Mouse (Mus musculus): Measurements from ENCODE around the gene Rnf222. TPM values are rescaled to one million over a fixed set of nuclear protein-coding genes. Genes with fewer than 3 reads are reported as not detected.

Gene Rnf222
- polyA plus RNA-seq, 1 experiment = 1.1 TPM

GRCm38 (mm10) chr11:68890625-68891024 is 2.3 kb downstream of the Rnf222 start:
- Histone ChIP-seq H3K36me3 (ENCODE audit: control insufficient read depth, insufficient read depth, low read length) (no peaks in the 10 kb centered on the region), H3K27me3 (ENCODE audit: control insufficient read depth, insufficient read depth, low read length) (no peaks in the 10 kb centered on the region), H3K4me1 (ENCODE audit: control insufficient read depth, insufficient read depth, low read length) (peaks cover 8% of the 10 kb centered on the region), H3K4me3 (ENCODE audit: control insufficient read depth, low read depth, low read length) (peak overlapping the region; percentile 17; the same call in 1 of the 2 replicates), H3K27ac (ENCODE audit: control insufficient read depth, insufficient read depth, low read depth, low read length) (no peak overlapping the region)
- TF ChIP-seq CTCF (IDR thresholded peaks at IDR 0.05; ENCODE audit: control insufficient read depth, insufficient read depth, insufficient replicate concordance, low read depth, low read length) (no peak), POLR2A (IDR thresholded peaks at IDR 0.05; ENCODE audit: control insufficient read depth, low read depth, low read length) (no peak)

- TF ChIP-seq CTCF (IDR thresholded peaks at IDR 0.05; ENCODE audit: control insufficient read depth, insufficient read depth, insufficient replicate concordance, low read depth, low read length) = no peak
- no peak for TF ChIP-seq POLR2A (IDR thresholded peaks at IDR 0.05; ENCODE audit: control insufficient read depth, low read depth, low read length)
- Histone ChIP-seq H3K27ac (ENCODE audit: control insufficient read depth, insufficient read depth, low read depth, low read length) (no peak overlapping the region), H3K4me1 (ENCODE audit: control insufficient read depth, insufficient read depth, low read length) (peaks cover 8% of the 10 kb centered on the region), H3K27me3 (ENCODE audit: control insufficient read depth, insufficient read depth, low read length) (no peaks in the 10 kb centered on the region), H3K4me3 (ENCODE audit: control insufficient read depth, low read depth, low read length) (no peak overlapping the region), H3K36me3 (ENCODE audit: control insufficient read depth, insufficient read depth, low read length) (no peaks in the 10 kb centered on the region)
Measured at GRCm38 (mm10) chr11:68891823-68892222, 3.5 kb downstream of the Rnf222 start.

DNA sequence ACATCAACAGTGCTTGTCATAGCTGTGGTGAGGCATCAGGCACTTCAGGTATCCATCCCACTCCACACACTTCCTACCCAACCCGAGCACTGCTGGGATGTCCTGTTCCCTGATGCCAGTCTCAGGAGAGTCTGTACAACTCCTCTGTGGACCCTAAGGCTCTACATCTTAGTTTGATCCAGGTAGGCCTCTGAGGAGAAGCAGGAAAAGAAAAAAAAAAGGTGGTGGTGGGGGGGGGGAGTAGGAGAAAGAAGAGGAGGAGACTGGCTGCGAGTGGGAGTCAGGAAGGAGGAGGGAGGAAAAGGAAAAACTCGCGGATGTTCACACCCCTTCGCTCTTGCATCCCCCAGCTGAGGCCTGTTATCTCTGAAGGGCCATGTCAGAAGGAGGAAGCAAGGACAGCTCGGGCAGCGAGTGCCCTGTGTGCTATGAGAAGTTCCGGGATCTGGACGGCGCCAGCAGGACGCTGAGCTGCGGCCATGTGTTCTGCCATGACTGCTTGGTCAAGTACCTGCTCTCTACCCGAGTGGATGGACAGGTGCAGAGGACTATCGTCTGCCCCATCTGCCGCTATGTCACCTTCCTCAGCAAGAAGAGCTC is 4.0 kb downstream of the Rnf222 start:
- Histone ChIP-seq H3K27ac (ENCODE audit: control insufficient read depth, insufficient read depth, low read depth, low read length) (no peak overlapping the region), H3K36me3 (ENCODE audit: control insufficient read depth, insufficient read depth, low read length) (no peaks in the 10 kb centered on the region), H3K4me3 (ENCODE audit: control insufficient read depth, low read depth, low read length) (peak overlapping the region; percentile 7; the same call in 1 of the 2 replicates), H3K27me3 (ENCODE audit: control insufficient read depth, insufficient read depth, low read length) (no peaks in the 10 kb centered on the region), H3K4me1 (ENCODE audit: control insufficient read depth, insufficient read depth, low read length) (peaks cover 8% of the 10 kb centered on the region)
- TF ChIP-seq CTCF (IDR thresholded peaks at IDR 0.05; ENCODE audit: control insufficient read depth, insufficient read depth, insufficient replicate concordance, low read depth, low read length) (no peak), POLR2A (IDR thresholded peaks at IDR 0.05; ENCODE audit: control insufficient read depth, low read depth, low read length) (no peak)

DNA sequence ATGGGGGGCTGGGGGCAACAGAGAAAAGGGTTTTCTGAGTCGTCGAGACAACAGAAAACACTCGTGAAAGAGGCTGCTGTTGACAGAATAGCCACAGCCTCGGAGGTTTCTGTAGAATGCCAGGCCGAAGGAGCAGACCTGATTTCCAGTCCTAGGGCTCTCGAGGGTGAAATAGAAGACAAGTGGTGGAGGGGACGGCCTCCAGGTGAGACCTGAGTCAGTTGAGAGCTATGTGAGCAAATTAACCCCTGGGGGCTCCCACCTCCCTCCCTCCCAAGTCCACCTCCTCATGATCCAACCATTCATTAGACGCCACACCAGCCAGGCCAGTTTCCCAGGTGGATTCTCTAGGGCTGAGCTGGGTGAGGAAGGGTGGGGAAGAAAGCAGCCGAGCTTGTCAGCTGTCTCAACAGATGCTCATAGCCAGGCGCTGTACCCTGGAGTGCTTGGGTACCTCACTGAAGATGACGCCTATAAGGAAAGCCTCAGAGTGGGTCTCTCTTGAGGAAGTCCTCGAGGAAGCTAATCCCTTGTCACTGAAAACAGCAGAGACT is 5.6 kb downstream of the Rnf222 start:
- H3K27ac ChIP-seq (ENCODE audit: control insufficient read depth, insufficient read depth, low read depth, low read length) = no peak overlapping the region
- H3K27me3 ChIP-seq (ENCODE audit: control insufficient read depth, insufficient read depth, low read length) = no peaks in the 10 kb centered on the region
- no peaks in the 10 kb centered on the region for H3K36me3 ChIP-seq (ENCODE audit: control insufficient read depth, insufficient read depth, low read length)
- no peak overlapping the region for H3K4me3 ChIP-seq (ENCODE audit: control insufficient read depth, low read depth, low read length)
- TF ChIP-seq POLR2A (IDR thresholded peaks at IDR 0.05; ENCODE audit: control insufficient read depth, low read depth, low read length) = no peak
- TF ChIP-seq CTCF (IDR thresholded peaks at IDR 0.05; ENCODE audit: control insufficient read depth, insufficient read depth, insufficient replicate concordance, low read depth, low read length) = no peak
- H3K4me1 ChIP-seq (ENCODE audit: control insufficient read depth, insufficient read depth, low read length) = peaks cover 8% of the 10 kb centered on the region

- no peak for TF ChIP-seq CTCF (IDR thresholded peaks at IDR 0.05; ENCODE audit: control insufficient read depth, insufficient read depth, insufficient replicate concordance, low read depth, low read length)
- no peak for TF ChIP-seq POLR2A (IDR thresholded peaks at IDR 0.05; ENCODE audit: control insufficient read depth, low read depth, low read length)
- H3K27ac ChIP-seq (ENCODE audit: control insufficient read depth, insufficient read depth, low read depth, low read length) = no peak overlapping the region
- no peaks in the 10 kb centered on the region for H3K36me3 ChIP-seq (ENCODE audit: control insufficient read depth, insufficient read depth, low read length)
- H3K27me3 ChIP-seq (ENCODE audit: control insufficient read depth, insufficient read depth, low read length) = no peaks in the 10 kb centered on the region
- H3K4me3 ChIP-seq (ENCODE audit: control insufficient read depth, low read depth, low read length) = no peak overlapping the region
- H3K4me1 ChIP-seq (ENCODE audit: control insufficient read depth, insufficient read depth, low read length) = peaks cover 8% of the 10 kb centered on the region
Measured at GRCm38 (mm10) chr11:68896247-68896646, 7.9 kb downstream of the Rnf222 start.

GRCm38 (mm10) chr11:68897120-68897519 is 8.8 kb downstream of the Rnf222 start:
- no peak for TF ChIP-seq POLR2A (IDR thresholded peaks at IDR 0.05; ENCODE audit: control insufficient read depth, low read depth, low read length)
- peak; percentile 24; the same call in 1 of the 2 replicates for TF ChIP-seq CTCF (IDR thresholded peaks at IDR 0.05; ENCODE audit: control insufficient read depth, insufficient read depth, insufficient replicate concordance, low read depth, low read length)
- Histone ChIP-seq H3K36me3 (ENCODE audit: control insufficient read depth, insufficient read depth, low read length) (no peaks in the 10 kb centered on the region), H3K4me1 (ENCODE audit: control insufficient read depth, insufficient read depth, low read length) (peaks cover 6% of the 10 kb centered on the region), H3K4me3 (ENCODE audit: control insufficient read depth, low read depth, low read length) (no peak overlapping the region), H3K27ac (ENCODE audit: control insufficient read depth, insufficient read depth, low read depth, low read length) (no peak overlapping the region), H3K27me3 (ENCODE audit: control insufficient read depth, insufficient read depth, low read length) (no peaks in the 10 kb centered on the region)

GRCm38 (mm10) chr11:68897838-68898237 is 9.5 kb downstream of the Rnf222 start:
- Histone ChIP-seq H3K27ac (ENCODE audit: control insufficient read depth, insufficient read depth, low read depth, low read length) (no peak overlapping the region), H3K4me1 (ENCODE audit: control insufficient read depth, insufficient read depth, low read length) (peaks cover 2% of the 10 kb centered on the region), H3K4me3 (ENCODE audit: control insufficient read depth, low read depth, low read length) (no peak overlapping the region), H3K36me3 (ENCODE audit: control insufficient read depth, insufficient read depth, low read length) (no peaks in the 10 kb centered on the region), H3K27me3 (ENCODE audit: control insufficient read depth, insufficient read depth, low read length) (no peaks in the 10 kb centered on the region)
- TF ChIP-seq POLR2A (IDR thresholded peaks at IDR 0.05; ENCODE audit: control insufficient read depth, low read depth, low read length) = no peak
- TF ChIP-seq CTCF (IDR thresholded peaks at IDR 0.05; ENCODE audit: control insufficient read depth, insufficient read depth, insufficient replicate concordance, low read depth, low read length) = no peak
